Mouse (Mus musculus): ENCODE measurements around the gene Gpx3. TPM values are rescaled to one million over a fixed set of nuclear protein-coding genes. Genes with fewer than 3 reads are reported as not detected.

Gpx3 gene
- polyA plus RNA-seq, 1 experiment from 2014 or later, result 511 TPM

GRCm38 (mm10) chr11:54920127-54920972 is 18.1 kb downstream of the Gpx3 start:
- Histone ChIP-seq H3K9ac (ENCODE audit: low read depth, low read length) (peak overlapping the region; percentile 36), H3K9me3 (ENCODE audit: control insufficient read depth, low read length) (no peaks in the 10 kb centered on the region), H3K4me3 (ENCODE audit: low read length) (no peak overlapping the region), H3K27ac (ENCODE audit: low read length) (peak overlapping the region; percentile 90), H3K36me3 (ENCODE audit: control insufficient read depth, insufficient read depth, low read length) (peaks cover 18% of the 10 kb centered on the region), H3K4me2 (ENCODE audit: low read depth, low read length) (no peak overlapping the region; the same call in 1 of the 2 replicates), H3K4me1 (ENCODE audit: control insufficient read depth, insufficient read depth, low read length) (peaks cover 15% of the 10 kb centered on the region), H3K27me3 (replicated peaks; ENCODE audit: control insufficient read depth, insufficient read depth, low read length) (no peaks in the 10 kb centered on the region)
- whole genome bisulfite sequencing, result 55% methylated on average over 11 of the region's 11 CpGs
- peak; percentile 96 for ATAC-seq

GRCm38 (mm10) chr11:54920973-54921580 is 18.8 kb downstream of the Gpx3 start:
- Histone ChIP-seq H3K36me3 (ENCODE audit: control insufficient read depth, insufficient read depth, low read length) (peaks cover 22% of the 10 kb centered on the region), H3K4me1 (ENCODE audit: control insufficient read depth, insufficient read depth, low read length) (peaks cover 15% of the 10 kb centered on the region), H3K4me3 (ENCODE audit: low read length) (no peak overlapping the region), H3K27ac (ENCODE audit: low read length) (peak overlapping the region; percentile 90), H3K9ac (ENCODE audit: low read depth, low read length) (peak overlapping the region; percentile 36), H3K4me2 (ENCODE audit: low read depth, low read length) (no peak overlapping the region), H3K27me3 (replicated peaks; ENCODE audit: control insufficient read depth, insufficient read depth, low read length) (no peaks in the 10 kb centered on the region), H3K9me3 (ENCODE audit: control insufficient read depth, low read length) (no peaks in the 10 kb centered on the region)
- ATAC-seq, result no peak
- 63% methylated on average over 6 of the region's 6 CpGs for WGBS

- Histone ChIP-seq H3K27me3 (replicated peaks; ENCODE audit: control insufficient read depth, insufficient read depth, low read length) (no peaks in the 10 kb centered on the region), H3K4me1 (ENCODE audit: control insufficient read depth, insufficient read depth, low read length) (peaks cover 15% of the 10 kb centered on the region), H3K4me2 (ENCODE audit: low read depth, low read length) (no peak overlapping the region), H3K36me3 (ENCODE audit: control insufficient read depth, insufficient read depth, low read length) (peaks cover 25% of the 10 kb centered on the region), H3K9me3 (ENCODE audit: control insufficient read depth, low read length) (no peaks in the 10 kb centered on the region), H3K27ac (ENCODE audit: low read length) (peak overlapping the region; percentile 90), H3K4me3 (ENCODE audit: low read length) (no peak overlapping the region), H3K9ac (ENCODE audit: low read depth, low read length) (peak overlapping the region; percentile 8; the same call in 1 of the 2 replicates)
- 45% methylated on average over 7 of the region's 7 CpGs for WGBS
- ATAC-seq, result no peak
These were observed 19.5 kb downstream of the Gpx3 start for GRCm38 (mm10) chr11:54921798-54922197.

- 92% methylated on average over 3 of the region's 3 CpGs for WGBS
- no peaks in the 10 kb centered on the region for H3K9me3 ChIP-seq (ENCODE audit: control insufficient read depth, low read length)
- no peak overlapping the region for H3K4me2 ChIP-seq (ENCODE audit: low read depth, low read length)
- peaks cover 22% of the 10 kb centered on the region for H3K36me3 ChIP-seq (ENCODE audit: control insufficient read depth, insufficient read depth, low read length)
- no peaks in the 10 kb centered on the region for H3K27me3 ChIP-seq (replicated peaks; ENCODE audit: control insufficient read depth, insufficient read depth, low read length)
- ATAC-seq, result no peak
- peaks cover 15% of the 10 kb centered on the region for H3K4me1 ChIP-seq (ENCODE audit: control insufficient read depth, insufficient read depth, low read length)
- no peak overlapping the region for H3K4me3 ChIP-seq (ENCODE audit: low read length)
- H3K9ac ChIP-seq (ENCODE audit: low read depth, low read length), result no peak overlapping the region
- no peak overlapping the region for H3K27ac ChIP-seq (ENCODE audit: low read length)
These were observed 20.2 kb downstream of the Gpx3 start for GRCm38 (mm10) chr11:54922488-54922887.

GRCm38 (mm10) chr11:54924145-54924544 is 21.9 kb downstream of the Gpx3 start:
- no peaks in the 10 kb centered on the region for H3K27me3 ChIP-seq (replicated peaks; ENCODE audit: control insufficient read depth, insufficient read depth, low read length)
- H3K9ac ChIP-seq (ENCODE audit: low read depth, low read length), result 0 out of 2 replicates have a peak overlapping the region, but pooled peaks have one; percentile 15
- H3K36me3 ChIP-seq (ENCODE audit: control insufficient read depth, insufficient read depth, low read length), result peaks cover 20% of the 10 kb centered on the region
- no peaks in the 10 kb centered on the region for H3K9me3 ChIP-seq (ENCODE audit: control insufficient read depth, low read length)
- no peak overlapping the region for H3K4me3 ChIP-seq (ENCODE audit: low read length)
- no peak overlapping the region for H3K4me2 ChIP-seq (ENCODE audit: low read depth, low read length)
- 86% methylated on average over 14 of the region's 14 CpGs for WGBS
- no peak overlapping the region for H3K27ac ChIP-seq (ENCODE audit: low read length)
- ATAC-seq, result no peak
- peaks cover 15% of the 10 kb centered on the region for H3K4me1 ChIP-seq (ENCODE audit: control insufficient read depth, insufficient read depth, low read length)

- H3K9me3 ChIP-seq (ENCODE audit: control insufficient read depth, low read length), result no peaks in the 10 kb centered on the region
- no peak overlapping the region for H3K27ac ChIP-seq (ENCODE audit: low read length)
- ATAC-seq, result peak; percentile 54
- H3K4me3 ChIP-seq (ENCODE audit: low read length), result no peak overlapping the region
- H3K9ac ChIP-seq (ENCODE audit: low read depth, low read length), result no peak overlapping the region
- 79% methylated on average over 14 of the region's 14 CpGs for WGBS
- H3K4me2 ChIP-seq (ENCODE audit: low read depth, low read length), result no peak overlapping the region
- no peaks in the 10 kb centered on the region for H3K4me1 ChIP-seq (ENCODE audit: control insufficient read depth, insufficient read depth, low read length)
- peaks cover 36% of the 10 kb centered on the region for H3K36me3 ChIP-seq (ENCODE audit: control insufficient read depth, insufficient read depth, low read length)
- no peaks in the 10 kb centered on the region for H3K27me3 ChIP-seq (replicated peaks; ENCODE audit: control insufficient read depth, insufficient read depth, low read length)
These were observed 25.3 kb downstream of the Gpx3 start for GRCm38 (mm10) chr11:54927346-54928140.

GRCm38 (mm10) chr11:54928219-54928618 is 26.0 kb downstream of the Gpx3 start:
- H3K27me3 ChIP-seq (replicated peaks; ENCODE audit: control insufficient read depth, insufficient read depth, low read length), result no peaks in the 10 kb centered on the region

GRCm38 (mm10) chr11:54928886-54929285 is 26.6 kb downstream of the Gpx3 start:
- Histone ChIP-seq H3K4me1 (ENCODE audit: control insufficient read depth, insufficient read depth, low read length) (no peaks in the 10 kb centered on the region), H3K4me3 (ENCODE audit: low read length) (no peak overlapping the region), H3K9me3 (ENCODE audit: control insufficient read depth, low read length) (no peaks in the 10 kb centered on the region), H3K36me3 (ENCODE audit: control insufficient read depth, insufficient read depth, low read length) (peaks cover 32% of the 10 kb centered on the region), H3K4me2 (ENCODE audit: low read depth, low read length) (no peak overlapping the region), H3K27ac (ENCODE audit: low read length) (no peak overlapping the region), H3K9ac (ENCODE audit: low read depth, low read length) (no peak overlapping the region), H3K27me3 (replicated peaks; ENCODE audit: control insufficient read depth, insufficient read depth, low read length) (no peaks in the 10 kb centered on the region)
- no peak for ATAC-seq
- WGBS, result 91% methylated on average over 7 of the region's 7 CpGs

More at GRCm38 (mm10) chr11:54928219-54928618, 26.0 kb downstream of the Gpx3 start:
- Histone ChIP-seq H3K36me3 (ENCODE audit: control insufficient read depth, insufficient read depth, low read length) (peaks cover 33% of the 10 kb centered on the region), H3K9ac (ENCODE audit: low read depth, low read length) (no peak overlapping the region), H3K4me2 (ENCODE audit: low read depth, low read length) (no peak overlapping the region), H3K9me3 (ENCODE audit: control insufficient read depth, low read length) (no peaks in the 10 kb centered on the region), H3K27ac (ENCODE audit: low read length) (no peak overlapping the region), H3K4me3 (ENCODE audit: low read length) (no peak overlapping the region), H3K4me1 (ENCODE audit: control insufficient read depth, insufficient read depth, low read length) (no peaks in the 10 kb centered on the region)
- 92% methylated on average over 3 of the region's 3 CpGs for WGBS
- no peak for ATAC-seq

GRCm38 (mm10) chr11:54929290-54929689 is 27.0 kb downstream of the Gpx3 start:
- Histone ChIP-seq H3K4me1 (ENCODE audit: control insufficient read depth, insufficient read depth, low read length) (no peaks in the 10 kb centered on the region), H3K27ac (ENCODE audit: low read length) (no peak overlapping the region), H3K9ac (ENCODE audit: low read depth, low read length) (no peak overlapping the region), H3K27me3 (replicated peaks; ENCODE audit: control insufficient read depth, insufficient read depth, low read length) (no peaks in the 10 kb centered on the region), H3K4me2 (ENCODE audit: low read depth, low read length) (no peak overlapping the region), H3K36me3 (ENCODE audit: control insufficient read depth, insufficient read depth, low read length) (peaks cover 35% of the 10 kb centered on the region), H3K4me3 (ENCODE audit: low read length) (no peak overlapping the region), H3K9me3 (ENCODE audit: control insufficient read depth, low read length) (no peaks in the 10 kb centered on the region)
- ATAC-seq, result no peak
- 88% methylated on average over 6 of the region's 6 CpGs for WGBS
